Mouse (Mus musculus) mesoderm, embryonic 11.5 days (tissue): ENCODE data around the gene Col9a2.
"Not testable (repeated sequence)": the region's sequence is repeated elsewhere in the genome, so short reads cannot be mapped to it uniquely, and the experiment has no call there.

Experiments
- DNase-seq: peaks from one replicate; pipeline ENCODE4 v3.0.0-alpha.2; 2012; ENCODE audit warnings: low read depth, low spot score

Col9a2 gene

DNA sequence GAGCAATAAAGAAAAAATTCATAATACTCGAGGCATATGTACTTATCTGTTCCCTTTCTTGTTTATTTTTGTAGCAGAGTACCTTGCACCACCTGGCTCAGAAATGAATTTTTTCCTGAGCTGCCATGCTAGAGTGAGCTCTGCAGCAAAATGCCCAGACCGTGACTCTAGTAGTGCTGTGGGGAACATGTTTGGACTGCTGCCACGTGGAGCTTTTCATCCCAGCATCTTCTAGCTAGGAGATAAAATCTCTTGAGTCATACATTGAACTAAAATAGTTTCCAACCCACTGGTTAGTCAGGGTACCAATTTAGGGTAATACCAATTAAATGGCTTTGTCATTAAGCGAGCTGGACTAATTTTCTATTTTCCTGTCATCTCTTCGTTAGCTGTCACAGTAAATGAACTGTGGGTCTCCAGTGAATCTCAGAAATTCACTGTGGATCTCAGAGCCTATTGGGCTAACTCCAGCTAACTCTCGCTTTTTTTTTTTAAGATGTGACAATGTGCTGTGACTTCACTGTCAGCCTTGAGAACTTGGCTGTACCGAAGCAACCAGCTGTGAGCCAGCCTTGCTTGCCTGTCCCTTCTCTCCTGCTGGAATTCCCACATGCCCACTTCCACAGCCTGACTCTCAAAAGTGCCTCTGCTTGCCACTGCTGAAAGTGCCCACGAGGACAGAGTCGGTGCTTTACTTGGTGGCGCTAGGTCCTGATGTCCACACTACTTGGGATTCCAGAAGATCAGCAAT, 19.0 kb upstream of the Col9a2 start:
- no peak for DNase-seq

- DNase-seq, result no peak
Measured at GRCm38 (mm10) chr4:121021911-121022310, 17.3 kb upstream of the Col9a2 start.

- DNase-seq, result no peak
Measured at GRCm38 (mm10) chr4:121023464-121023863, 15.7 kb upstream of the Col9a2 start.

GRCm38 (mm10) chr4:121023941-121024340, 15.2 kb upstream of the Col9a2 start:
- no peak for DNase-seq

DNA sequence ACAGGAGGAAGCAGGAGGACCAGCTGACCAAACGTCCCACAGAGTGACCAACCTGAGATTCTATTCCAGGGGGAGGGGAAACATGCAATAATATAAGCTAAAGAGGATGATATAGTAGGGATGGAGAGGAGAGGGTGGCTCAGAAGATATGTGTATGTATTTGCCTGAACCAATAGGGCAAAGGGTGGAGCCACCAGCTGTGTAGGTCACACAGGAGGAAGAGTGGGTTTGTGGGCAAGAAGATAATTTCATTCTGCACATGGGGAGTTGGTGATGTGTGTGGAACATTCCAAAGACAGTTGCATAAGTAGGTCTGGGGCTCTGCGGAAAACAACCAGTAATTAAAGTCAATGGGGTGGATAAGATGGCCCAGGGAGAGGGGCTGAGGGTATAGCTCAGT, 13.5 kb upstream of the Col9a2 start:
- no peak for DNase-seq

GRCm38 (mm10) chr4:121028146-121028545, 11.0 kb upstream of the Col9a2 start:
- DNase-seq, result no peak

GRCm38 (mm10) chr4:121028659-121029392, 10.4 kb upstream of the Col9a2 start:
- DNase-seq, result peak; percentile 68

- DNase-seq, result no peak
Measured at GRCm38 (mm10) chr4:121029632-121030031, 9.6 kb upstream of the Col9a2 start.

GRCm38 (mm10) chr4:121031440-121031839, 7.7 kb upstream of the Col9a2 start:
- no peak for DNase-seq

- no peak for DNase-seq
Measured at GRCm38 (mm10) chr4:121033006-121033405, 6.2 kb upstream of the Col9a2 start.

- DNase-seq, result no peak
Measured at GRCm38 (mm10) chr4:121040323-121040722, 1.1 kb downstream of the Col9a2 start.

DNA sequence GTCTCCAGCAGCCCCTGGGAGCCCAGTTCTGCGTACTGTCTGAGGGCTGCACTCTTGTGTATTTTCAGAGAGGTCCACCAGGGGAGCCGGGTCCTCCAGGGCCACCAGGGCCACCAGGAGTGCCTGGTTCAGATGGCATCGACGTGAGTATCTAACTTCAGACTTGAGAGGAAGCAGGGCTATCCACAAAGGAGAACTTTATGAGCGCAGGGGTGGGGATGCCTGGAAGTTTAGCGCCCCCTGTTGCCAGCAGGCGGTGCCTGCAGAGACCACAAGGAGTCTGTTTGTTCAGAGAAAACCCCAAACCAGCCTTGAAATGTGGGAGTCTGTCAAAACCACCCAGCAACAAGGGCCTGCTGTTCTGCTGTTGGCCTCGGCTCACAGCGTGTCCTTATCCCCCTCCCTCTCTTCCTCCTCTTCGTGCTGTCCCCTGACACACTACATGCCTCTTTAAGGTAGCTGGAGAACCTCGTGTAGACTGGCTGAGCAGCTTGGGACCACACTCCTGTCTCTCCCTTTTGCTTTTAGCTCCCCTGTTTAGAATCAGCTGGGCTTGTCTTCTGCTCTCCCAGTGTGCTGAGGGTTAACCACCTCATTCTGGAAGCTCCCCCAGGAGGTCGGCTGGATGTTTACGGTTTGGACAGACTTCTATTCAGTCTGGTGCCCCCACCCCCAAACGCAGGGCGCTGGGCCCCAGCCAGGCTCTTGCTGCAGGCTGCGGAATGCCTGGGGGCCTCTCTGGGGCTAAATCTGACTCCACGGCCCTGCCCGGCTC, 1.9 kb downstream of the Col9a2 start:
- DNase-seq, result peak; percentile 88

- DNase-seq, result no peak
Measured at GRCm38 (mm10) chr4:121042472-121042871, 3.3 kb downstream of the Col9a2 start.

GRCm38 (mm10) chr4:121042946-121043345, 3.8 kb downstream of the Col9a2 start:
- DNase-seq, result no peak

- peak; percentile 54 for DNase-seq
Measured at GRCm38 (mm10) chr4:121051863-121052262, 12.7 kb downstream of the Col9a2 start.

DNA sequence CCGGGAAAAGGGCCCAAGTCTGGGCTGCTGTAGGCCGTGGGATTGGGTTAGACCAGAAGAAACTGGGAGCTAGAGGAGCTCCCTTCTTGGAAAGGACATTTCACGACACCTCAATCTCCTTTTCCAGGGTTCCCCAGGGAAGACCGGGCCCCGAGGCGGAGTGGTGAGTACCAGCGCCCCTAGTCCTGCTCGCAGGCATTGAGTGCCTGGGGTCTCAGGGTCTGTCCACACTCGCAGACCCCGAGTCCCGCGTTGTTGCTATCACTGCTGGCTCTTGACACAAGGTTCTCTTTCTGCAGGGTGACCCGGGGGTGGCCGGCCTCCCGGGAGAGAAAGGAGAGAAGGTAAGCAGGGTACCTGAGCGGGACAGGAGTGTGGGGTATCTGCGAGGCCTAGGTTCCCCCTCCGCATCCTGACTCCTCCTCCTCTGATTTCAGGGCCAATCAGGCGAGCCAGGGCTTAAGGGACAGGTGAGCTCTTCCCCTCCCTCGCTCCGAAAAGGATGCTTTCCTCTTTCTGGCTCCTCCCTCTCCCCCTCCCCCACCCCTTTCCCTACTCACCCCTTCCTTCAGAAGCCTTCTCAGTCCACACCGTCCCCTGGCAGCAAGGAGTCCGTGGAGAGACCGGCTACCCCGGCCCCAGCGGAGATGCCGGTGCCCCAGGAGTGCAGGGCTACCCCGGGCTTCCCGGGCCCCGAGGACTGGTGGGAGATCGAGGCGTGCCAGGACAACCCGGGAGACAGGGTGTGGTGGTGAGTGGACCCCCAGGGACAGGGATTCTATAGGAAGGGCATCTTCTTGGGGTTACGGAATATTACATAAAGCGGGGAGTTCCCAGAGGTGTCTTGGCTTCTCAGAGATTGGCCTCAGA, 13.5 kb downstream of the Col9a2 start:
- DNase-seq, result no peak

GRCm38 (mm10) chr4:121056342-121056741, 17.2 kb downstream of the Col9a2 start:
- no peak for DNase-seq

DNA sequence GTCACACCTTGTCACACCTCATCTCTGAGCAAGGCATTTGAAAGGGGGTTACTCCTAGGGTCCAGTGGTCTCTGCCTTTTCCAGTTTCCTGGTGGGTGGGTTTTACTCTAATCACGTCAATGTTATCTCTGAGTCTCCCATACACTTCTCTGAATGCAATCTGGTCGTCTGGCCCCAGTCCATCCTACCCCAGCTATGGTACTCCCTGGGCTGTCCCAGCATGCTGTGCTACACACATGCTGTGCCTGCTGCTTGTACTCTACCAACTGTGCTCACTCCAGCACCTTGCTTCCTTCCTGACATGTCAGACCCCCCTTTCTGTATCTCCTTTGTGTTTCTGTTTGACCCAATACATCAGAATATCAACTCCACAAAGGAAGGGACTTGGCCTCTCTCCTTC, 17.8 kb downstream of the Col9a2 start:
- no peak for DNase-seq

DNA sequence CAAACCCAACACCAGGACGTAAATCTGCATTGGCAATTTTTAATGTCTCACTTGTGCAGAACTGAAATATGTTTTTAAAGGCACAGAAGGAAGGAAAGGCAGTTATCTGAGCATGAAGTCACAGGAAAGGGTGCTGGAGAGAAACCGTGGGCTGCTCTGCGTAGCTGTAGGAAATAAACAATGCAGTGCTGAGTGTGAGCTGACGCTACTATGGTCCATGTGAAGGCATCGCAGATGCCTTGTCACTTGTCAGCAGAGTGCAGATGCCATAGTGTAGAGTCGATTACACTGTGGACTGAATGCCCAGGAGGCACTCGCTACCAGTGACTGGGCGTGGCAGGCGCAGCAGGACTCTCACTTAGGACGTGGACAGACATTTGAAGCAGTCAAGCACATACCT, 20.0 kb downstream of the Col9a2 start:
- DNase-seq, result not testable (repeated sequence)

GRCm38 (mm10) chr4:121065336-121065735, 26.2 kb downstream of the Col9a2 start:
- DNase-seq, result no peak

DNA sequence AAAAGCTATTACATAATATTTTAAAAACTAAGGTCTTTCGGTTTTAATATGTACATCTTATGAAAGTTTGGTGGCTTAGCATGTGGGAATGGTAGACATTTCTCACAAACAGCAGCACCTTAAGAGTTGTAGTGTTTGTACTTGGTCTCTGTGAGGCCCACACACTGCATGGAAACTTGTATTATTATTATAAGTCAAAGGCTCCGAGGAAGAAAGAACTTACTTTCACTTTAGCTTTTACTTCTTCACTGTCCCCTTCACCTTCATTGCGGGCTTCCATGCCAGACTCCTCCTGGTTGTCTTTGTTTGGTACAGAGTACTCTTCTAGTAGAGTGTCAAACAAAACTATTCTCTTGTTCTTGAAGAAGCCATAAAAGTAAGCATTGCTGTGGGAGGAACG, 35.1 kb downstream of the Col9a2 start:
- no peak for DNase-seq
